Mouse (Mus musculus): ENCODE results near the gene Olfr987.
"Not testable (repeated sequence)": the region's sequence is repeated elsewhere in the genome, so short reads cannot be mapped to it uniquely, and the experiment has no call there.

Gene Olfr987

GRCm38 (mm10) chr2:85339215-85339614 is at the start of gene Olfr987:
Olfr987 (minus strand) TSS chr2:85339315.
- not testable (repeated sequence) for DNase-seq (ENCODE audit: low read depth)

- DNase-seq (ENCODE audit: low read depth): not testable (repeated sequence)
These were observed 24.0 kb upstream of the Olfr987 start, which contains the start of gene Olfr988 for GRCm38 (mm10) chr2:85363127-85363526. Olfr988 (minus strand) TSS chr2:85363227.

- no peak for DNase-seq (ENCODE audit: low read depth)
These were observed 857 bp upstream of the Olfr987 start for GRCm38 (mm10) chr2:85339972-85340371.

GRCm38 (mm10) chr2:85319106-85319505 is 20.0 kb downstream of the Olfr987 start:
- no peak for DNase-seq (ENCODE audit: low read depth)

GRCm38 (mm10) chr2:85285406-85285805 is 53.7 kb downstream of the Olfr987 start:
- DNase-seq (ENCODE audit: low read depth): no peak

- no peak for DNase-seq (ENCODE audit: low read depth)
These were observed 54.5 kb downstream of the Olfr987 start for GRCm38 (mm10) chr2:85284626-85285025.

GRCm38 (mm10) chr2:85283631-85284466 is 55.3 kb downstream of the Olfr987 start:
- DNase-seq (ENCODE audit: low read depth): peak; percentile 53

- DNase-seq (ENCODE audit: low read depth): no peak
These were observed 58.1 kb downstream of the Olfr987 start for GRCm38 (mm10) chr2:85281023-85281422.

Data from 416B (cell line).